Mouse (Mus musculus) heart, adult 2 months (tissue): ENCODE data around the gene Tex2.

Experiments
- CTCF ChIP-seq: fragments of 200-600 bp; IDR thresholded peaks from 2 replicates; pipeline ENCODE4 v1.8.1; 2022; ENCODE audit warnings: antibody characterized with exemption, mild to moderate bottlenecking, moderate library complexity
- EP300 ChIP-seq: fragments of 200-500 bp; IDR thresholded peaks from 2 replicates; pipeline ENCODE4 v1.6.1; 2011; ENCODE audit warnings: low read depth, low read length, control low read depth; ENCODE audit not compliant: insufficient read depth
- POLR2A ChIP-seq: fragments of 200-500 bp; IDR thresholded peaks from 2 replicates; pipeline ENCODE4 v1.6.1; 2011; ENCODE audit warnings: mild to moderate bottlenecking, low read depth, low read length, control low read depth; ENCODE audit not compliant: insufficient read depth

GRCm38 (mm10) chr11:106566040-106566785, 47.0 kb downstream of the Tex2 start:
- TF ChIP-seq POLR2A (no peak), EP300 (no peak), CTCF (no peak)
